Mouse (Mus musculus) lung, adult 2 months (tissue): Measurements from ENCODE around the gene Cpne5.
"Not testable (repeated sequence)": the region's sequence is repeated elsewhere in the genome, so short reads cannot be mapped to it uniquely, and the experiment has no call there.

Experiments
- CTCF ChIP-seq: fragments of 200-500 bp; IDR thresholded peaks from 2 replicates; pipeline ENCODE4 v1.5.1; 2011; ENCODE audit warnings: mild to moderate bottlenecking, low read length, control low read depth; ENCODE audit not compliant: insufficient read depth
- POLR2A ChIP-seq: fragments of 200-500 bp; IDR thresholded peaks from 2 replicates; pipeline ENCODE4 v1.6.1; 2011; ENCODE audit warnings: low read depth, mild to moderate bottlenecking, control low read depth, low read length, borderline replicate concordance; ENCODE audit errors: extremely low read depth

GRCm38 (mm10) chr17:29254784-29255183 is 16.8 kb upstream of the Cpne5 start:
- not testable (repeated sequence) for TF ChIP-seq POLR2A, CTCF
